Mouse (Mus musculus): ENCODE measurements around the gene Zfp865.
"Not testable (repeated sequence)": the region's sequence is repeated elsewhere in the genome, so short reads cannot be mapped to it uniquely, and the experiment has no call there.

The Zfp865 gene

DNA sequence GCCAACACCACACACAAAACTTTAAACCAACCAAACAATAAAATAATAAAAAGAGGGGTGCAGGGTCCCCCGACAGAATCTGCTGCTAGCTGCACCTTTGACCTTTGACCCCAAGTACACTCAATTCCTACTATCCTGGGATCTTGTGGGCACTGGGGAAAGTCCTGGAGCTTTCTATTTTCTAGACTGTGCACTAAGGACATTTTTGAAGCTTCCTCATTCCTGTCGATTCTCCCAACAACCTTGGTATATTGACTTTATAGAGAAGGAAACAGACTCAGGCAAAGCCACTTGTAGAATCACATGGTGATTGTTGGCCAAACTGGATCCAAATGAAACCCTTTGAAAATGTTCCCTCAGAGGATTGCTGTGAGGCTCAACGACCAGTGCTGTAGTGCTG is 4.1 kb upstream of the Zfp865 start:
- no peak for DNase-seq

DNA sequence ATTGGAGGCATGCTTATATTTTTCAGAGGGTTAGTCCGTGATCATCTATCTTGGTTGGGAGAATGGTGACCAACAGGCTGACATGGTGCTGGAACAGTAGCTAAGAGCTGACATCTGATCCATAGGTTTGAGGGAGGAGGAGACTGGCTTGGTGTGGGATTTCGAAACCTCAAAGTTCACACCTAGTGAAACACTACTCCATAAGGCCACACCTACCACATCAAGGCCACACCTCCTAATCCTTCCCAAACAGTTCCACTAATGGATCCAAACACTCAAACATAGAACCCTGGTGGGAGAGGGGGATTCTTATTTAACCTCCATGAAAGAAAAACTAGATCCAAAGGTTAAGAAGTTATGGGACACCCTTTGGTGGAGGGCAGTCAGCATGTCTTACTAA is 3.3 kb upstream of the Zfp865 start:
- DNase-seq = no peak

DNA sequence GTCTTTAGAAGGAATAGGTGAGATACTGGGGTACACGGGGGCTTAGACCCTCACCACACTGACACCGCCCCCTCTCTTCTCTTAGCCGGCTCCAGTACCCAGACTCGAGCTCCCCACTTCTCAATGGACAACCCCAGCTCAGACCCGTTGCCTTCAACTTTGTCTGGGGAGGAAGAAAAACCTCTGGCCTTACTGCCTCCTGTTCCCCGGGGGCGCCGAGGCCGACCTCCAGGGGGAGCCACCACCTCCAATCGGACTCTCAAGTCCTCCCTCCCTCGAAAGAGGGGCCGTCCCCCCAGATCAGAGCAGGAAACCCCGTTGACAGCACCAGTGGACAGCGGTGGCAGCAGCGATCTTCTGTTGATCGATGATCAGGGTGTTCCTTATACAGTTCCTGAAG is 2.8 kb upstream of the Zfp865 start:
- DNase-seq = no peak

DNA sequence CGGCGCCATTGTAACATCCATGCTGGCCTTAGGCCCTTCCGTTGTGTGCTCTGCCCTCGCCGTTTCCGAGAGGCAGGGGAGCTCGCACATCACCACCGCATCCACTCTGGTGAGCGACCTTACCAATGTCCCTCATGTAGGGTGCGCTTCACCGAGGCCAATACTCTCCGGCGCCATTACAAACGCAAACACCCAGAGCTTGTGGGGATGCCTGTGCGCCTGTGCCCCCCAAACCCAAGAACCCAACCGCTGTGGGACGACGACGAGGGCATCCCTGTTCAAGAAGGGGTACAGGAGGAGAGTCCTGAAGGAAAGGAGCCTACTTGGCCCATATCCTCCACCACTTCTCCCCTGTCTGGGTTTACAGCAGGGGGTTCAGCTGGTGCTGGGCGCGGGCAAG is 2.2 kb upstream of the Zfp865 start:
- DNase-seq = no peak

DNA sequence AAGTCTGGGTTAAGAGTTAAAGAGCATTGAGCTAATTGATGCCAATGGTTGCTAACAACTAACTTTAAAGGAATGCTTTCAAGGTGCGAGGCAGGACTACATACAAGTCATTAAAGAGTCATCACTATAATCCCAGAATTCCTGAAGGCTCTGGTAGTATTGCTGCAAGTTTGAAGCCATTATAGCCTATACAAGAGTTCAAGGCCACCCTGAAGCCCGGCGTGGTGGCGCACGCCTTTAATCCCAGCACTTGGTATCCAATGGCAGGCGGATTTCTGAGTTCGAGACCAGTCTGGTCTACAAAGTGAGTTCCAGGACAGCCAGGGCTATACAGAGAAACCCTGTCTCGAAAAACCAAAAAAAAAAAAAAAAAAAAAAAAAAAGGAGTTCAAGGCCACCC is 600 bp upstream of the Zfp865 start:
- DNase-seq = not testable (repeated sequence)

DNA sequence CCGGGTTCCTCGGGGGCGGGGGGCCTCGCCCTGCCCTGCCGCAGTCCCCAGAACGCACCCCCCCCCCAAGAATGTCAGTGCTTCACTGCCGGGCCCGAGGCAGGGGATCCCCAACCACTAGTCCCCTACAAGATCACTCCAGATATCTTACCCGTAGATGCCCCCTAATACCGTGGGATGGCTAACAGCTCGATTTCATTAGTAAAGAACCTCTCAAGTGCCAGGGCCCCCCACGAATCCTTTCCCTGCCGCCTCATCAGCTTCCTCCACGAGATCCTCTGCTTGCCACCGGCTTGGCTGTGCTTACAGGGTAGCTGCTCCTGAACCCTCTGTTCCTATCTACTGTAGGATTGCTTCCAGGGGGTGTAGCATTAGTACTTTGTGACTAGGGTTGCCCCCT is 509 bp downstream of the Zfp865 start:
- DNase-seq = peak; percentile 58

DNA sequence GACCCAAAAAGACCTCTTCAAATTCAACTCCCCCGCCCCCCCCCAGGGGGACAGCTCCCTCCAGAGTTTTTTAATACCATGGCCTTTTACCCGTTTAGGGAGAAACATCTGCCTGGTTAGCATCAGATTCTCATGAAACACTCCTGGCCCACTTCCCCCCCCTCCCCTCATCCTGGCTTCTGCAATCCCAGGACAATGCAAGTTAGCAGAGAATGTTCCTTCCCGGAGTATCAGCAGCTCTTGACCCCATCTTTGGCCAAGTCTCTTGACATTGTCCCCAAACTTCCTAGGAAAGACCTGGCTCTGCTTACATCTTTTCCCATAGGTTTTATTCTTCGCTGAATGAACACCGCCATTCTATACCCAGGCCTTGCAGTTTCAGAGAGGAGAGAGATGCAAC is 1.0 kb downstream of the Zfp865 start:
- no peak for DNase-seq

DNA sequence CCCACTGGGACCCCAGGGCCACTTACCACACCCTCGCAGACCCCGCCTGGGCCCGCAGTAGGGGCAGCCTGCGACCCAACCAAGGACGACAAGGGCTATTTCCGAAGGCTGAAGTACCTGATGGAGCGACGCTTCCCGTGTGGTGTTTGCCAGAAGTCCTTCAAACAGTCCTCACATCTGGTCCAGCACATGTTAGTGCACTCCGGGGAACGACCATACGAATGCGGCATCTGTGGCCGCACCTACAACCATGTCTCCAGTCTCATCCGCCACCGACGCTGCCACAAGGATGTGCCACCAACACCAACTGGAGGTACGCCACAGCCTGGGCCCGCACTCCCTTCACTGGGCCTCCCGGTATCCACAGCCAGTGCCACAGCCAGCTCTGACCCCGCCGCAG is 9.4 kb downstream of the Zfp865 start:
- DNase-seq = no peak

DNA sequence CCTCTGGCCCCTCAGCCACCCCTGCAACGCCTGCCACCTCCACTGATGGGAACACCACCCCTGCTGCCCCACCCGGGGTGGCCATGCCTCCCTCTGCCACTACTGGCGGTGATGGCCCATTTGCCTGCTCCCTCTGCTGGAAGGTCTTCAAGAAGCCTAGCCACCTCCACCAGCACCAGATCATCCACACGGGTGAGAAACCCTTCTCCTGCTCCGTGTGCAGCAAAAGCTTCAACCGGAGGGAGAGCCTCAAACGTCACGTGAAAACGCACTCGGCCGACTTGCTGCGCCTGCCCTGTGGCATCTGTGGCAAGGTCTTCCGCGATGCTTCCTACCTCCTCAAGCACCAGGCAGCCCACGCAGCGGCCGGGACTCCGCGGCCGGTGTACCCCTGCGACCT is 9.8 kb downstream of the Zfp865 start:
- no peak for DNase-seq

DNA sequence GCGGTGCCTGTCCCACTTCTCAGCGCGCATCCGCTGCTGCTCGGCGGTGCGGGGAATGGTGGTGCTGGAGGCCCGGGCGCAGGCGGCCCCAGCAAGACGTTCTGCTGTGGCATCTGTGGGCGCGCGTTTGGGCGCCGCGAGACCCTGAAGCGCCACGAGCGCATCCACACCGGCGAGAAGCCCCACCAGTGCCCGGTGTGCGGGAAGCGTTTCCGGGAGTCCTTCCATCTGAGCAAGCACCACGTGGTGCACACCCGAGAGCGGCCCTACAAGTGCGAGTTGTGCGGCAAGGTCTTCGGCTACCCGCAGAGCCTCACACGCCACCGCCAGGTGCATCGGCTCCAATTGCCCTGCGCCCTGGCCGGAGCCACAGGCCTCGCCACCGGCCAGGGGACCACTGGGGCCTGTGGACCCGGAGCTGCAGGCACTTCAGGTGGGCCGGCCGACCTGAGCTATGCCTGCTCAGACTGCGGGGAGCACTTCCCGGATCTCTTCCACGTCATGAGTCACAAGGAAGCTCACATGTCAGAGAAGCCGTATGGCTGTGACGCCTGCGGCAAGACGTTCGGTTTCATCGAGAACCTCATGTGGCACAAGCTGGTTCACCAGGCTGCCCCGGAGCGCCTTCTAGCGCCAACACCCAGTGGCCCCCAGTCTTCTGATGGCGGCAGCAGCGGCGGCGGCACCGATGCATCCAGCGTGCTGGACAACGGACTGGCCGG is 10.5 kb downstream of the Zfp865 start:
- no peak for DNase-seq

DNA sequence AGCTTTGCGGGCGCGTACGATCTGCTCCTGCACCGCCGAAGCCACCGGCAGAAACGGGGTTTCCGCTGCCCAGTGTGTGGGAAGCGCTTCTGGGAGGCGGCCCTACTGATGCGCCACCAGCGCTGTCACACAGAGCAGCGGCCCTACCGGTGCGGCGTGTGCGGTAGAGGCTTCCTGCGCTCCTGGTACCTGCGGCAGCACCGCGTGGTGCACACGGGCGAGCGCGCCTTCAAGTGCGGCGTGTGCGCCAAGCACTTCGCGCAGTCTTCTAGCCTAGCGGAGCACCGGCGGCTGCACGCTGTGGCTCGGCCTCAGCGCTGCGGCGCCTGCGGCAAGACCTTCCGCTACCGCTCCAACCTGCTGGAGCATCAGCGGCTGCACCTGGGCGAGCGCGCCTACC is 11.3 kb downstream of the Zfp865 start:
- no peak for DNase-seq

DNA sequence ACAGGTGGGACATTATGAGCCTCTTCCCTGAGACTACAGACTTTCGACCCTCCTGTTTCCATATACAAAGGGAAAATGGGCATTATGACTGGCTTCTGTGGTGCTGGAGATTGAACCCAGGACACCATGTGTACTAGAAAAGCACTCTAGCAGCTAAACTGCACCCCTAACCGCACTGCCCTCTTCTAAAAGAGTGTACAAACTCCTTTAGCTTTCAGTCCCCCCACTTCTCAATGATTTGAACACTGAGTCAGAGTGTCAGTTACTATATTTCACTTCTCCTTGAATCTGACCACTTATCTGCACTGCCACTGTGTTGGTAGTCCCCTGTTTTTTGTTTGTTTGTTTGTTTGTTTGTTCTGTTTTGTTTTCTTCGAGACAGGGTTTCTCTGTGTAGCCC is 13.6 kb downstream of the Zfp865 start, which contains the start of gene 4632433K11Rik:
Gene 4632433K11Rik, plus strand, starts transcription at position 301 of the 400 bp plus-strand sequence.
- DNase-seq = no peak

- no peak for DNase-seq
Measured at GRCm38 (mm10) chr7:5035628-5036027, 15.5 kb downstream of the Zfp865 start.

DNA sequence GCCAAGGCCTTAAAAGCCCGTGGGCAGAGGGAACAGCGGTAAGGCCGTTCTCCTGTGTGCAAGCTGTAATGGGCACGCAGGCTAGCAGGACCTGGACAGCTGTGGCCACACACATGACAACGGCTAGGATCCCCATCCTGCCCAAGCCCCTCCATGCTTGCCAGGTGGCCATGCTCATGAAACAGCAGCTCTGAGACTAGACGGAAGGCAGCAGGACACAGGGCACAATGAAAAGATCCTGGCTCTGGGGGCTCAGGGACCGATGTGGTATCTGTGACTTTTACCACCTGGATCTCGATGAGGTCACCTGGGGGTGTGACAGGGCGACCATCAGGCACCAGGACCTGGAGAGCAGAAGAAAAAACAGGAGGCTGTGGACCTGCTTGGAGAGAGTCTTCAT is 16.0 kb downstream of the Zfp865 start:
- DNase-seq = no peak

- DNase-seq = no peak
Measured at GRCm38 (mm10) chr7:5037026-5037425, 16.9 kb downstream of the Zfp865 start.

DNA sequence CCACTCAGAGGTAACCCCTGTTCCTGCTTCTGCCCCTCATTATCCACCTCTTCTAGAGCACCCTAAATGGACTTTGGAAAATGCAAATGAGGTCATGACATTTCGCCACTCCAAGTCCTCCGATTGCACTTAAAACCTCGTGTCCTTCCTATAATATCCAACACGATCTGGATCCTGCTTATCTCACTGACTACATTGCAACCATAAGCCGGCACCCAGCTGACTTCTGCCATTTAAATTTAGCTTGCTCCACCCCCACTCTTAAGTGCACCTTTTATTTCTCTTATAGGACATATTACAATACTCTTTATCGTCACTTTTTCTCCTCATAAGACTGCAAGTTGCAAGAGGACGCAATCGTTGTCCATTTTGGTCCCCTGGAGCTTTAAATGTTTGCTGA is 17.3 kb downstream of the Zfp865 start:
- DNase-seq = no peak

DNA sequence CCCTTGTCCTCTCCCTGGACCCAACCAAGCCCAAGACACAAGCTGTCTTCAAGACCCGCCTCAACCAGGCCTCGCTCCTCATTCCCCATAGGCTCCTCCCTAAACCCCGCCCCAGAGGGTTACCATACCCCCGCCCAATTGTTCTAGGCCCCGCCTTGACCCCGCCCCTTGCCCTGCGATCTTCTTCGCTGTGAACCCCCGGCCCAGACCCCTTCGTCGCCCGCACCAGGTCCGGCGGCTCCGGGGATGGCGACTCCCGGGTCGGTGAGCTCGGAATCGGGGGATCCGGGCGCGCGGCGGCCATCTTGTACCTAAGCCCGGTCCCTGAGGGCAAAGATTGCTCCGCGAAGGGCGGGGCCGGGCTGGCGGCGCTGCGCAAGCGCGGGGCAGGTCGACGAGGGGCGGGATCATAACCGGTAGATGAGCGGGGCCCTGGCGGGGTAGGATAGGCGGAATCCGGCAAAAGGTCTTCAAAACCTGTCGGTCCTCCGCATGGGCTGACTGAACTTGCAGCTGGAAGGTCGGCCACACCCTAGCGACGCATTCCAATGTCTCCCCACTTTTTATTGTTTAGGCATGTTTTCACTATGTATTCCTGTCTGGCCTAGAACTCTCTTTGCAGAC is 18.0 kb downstream of the Zfp865 start, which contains the start of gene Zfp784:
Gene Zfp784, minus strand, starts transcription at position 338 of the 624 bp plus-strand sequence.
- DNase-seq = peak; percentile 95

DNA sequence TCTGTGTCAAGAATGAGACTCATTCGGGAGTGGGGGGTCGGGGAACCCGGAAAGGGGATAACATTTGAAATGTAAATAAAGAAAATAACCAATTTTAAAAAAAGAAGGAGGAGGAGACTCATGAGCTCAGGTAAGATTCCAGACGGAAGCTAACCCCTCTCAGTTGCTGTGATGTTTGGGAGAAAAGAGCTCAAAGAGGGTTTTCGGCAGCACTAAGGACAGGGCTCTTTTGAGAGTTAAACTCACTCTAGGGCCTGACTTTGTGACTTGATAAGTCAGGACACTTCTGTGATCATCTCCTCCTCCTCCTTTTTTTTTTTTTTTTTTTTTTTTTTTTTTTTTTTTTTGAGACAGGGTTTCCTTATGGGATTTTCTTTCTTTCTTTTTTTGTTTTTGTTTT is 18.8 kb downstream of the Zfp865 start:
- no peak for DNase-seq

DNA sequence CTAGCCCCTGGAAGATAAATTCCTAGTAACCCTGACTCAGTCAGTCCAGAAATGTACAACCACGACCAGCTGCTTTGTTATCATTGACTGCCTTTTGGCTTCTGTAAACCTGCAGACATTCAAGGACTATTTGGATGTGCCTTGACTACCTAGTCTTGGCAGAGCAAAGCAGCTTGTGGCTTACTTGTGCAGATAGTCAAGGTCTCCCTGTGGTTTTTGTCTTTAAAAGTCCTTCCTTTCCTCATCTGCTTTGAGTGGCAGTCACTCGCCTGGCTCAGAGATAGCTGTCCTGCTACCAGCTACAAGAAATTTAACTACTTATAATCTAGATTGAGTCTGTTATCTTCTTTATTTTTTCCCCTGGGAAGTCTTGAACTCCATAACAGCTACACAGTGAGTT is 24.8 kb downstream of the Zfp865 start:
- no peak for DNase-seq

- DNase-seq = no peak
Measured at GRCm38 (mm10) chr7:5046112-5046511, 25.9 kb downstream of the Zfp865 start.

DNA sequence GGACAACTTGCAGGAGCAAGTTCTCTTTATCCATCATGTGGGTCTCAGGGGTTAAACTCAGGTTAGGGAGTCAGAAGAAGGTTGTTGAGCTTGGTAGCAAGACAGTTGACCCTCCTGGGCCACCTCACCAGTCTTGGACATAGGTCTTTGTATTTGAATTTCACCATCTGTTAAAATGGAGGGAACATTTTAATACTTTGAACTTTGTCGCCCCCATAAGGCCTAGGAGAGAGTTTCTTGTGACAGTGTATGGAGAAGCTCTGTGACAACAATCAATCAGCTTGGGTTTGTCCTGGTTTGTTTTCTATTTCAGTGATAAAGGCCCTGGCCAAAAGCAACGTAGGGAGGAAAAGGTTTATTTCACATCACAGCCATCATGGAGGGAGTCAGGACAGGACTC is 27.1 kb downstream of the Zfp865 start:
- DNase-seq = no peak

GRCm38 (mm10) chr7:5051193-5052192 is 31.3 kb downstream of the Zfp865 start, which contains the start of gene Zfp580:
Gene Zfp580, plus strand, starts transcription at chr7:5051538.
- peak; percentile 81 for DNase-seq

GRCm38 (mm10) chr7:5052438-5052837 is 32.3 kb downstream of the Zfp865 start:
- no peak for DNase-seq

Measured in cerebellum, adult 8-10 months (tissue).